Mouse (Mus musculus): ENCODE data around the gene Gm853. TPM values are rescaled to one million over a fixed set of nuclear protein-coding genes. Genes with fewer than 3 reads are reported as not detected.

Gm853 gene
- polyA plus RNA-seq, 1 experiment from 2014 or later, result not detected

DNA sequence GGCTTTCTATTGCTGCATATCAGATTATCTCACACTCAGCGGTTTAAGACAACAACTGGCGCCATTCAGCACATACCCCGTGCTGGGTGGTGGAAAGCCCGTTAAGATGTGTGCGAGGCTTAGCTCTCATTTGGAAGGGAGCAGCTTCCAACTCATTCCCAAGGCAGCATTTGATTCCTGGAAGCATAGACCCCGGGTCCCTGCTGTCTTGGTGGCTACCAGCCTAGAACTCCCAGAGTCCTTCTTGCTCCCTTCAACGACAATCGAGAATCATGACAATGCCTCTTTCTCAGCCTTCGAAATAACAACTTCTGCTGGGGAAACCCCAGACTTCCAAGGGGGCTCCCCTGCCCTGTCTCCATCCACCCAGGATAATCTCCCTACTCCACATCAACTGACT, 35.8 kb downstream of the Gm853 start:
- Histone ChIP-seq H3K36me3 (no peaks in the 10 kb centered on the region), H3K9ac (no peak overlapping the region), H3K27ac (replicated peaks) (no peak overlapping the region), H3K9me3 (replicated peaks) (no peaks in the 10 kb centered on the region), H3K4me1 (peaks cover 4% of the 10 kb centered on the region; the same call in 1 of the 2 replicates), H3K4me3 (replicated peaks) (no peak overlapping the region), H3K27me3 (no peaks in the 10 kb centered on the region), H3K4me2 (replicated peaks) (no peak overlapping the region)
- WGBS, result 83% methylated on average over 9 of the region's 9 CpGs
- ATAC-seq (ENCODE audit: insufficient number of reproducible peaks, low FRiP score, low TSS enrichment, low read depth), result no peak

- no peak overlapping the region for H3K4me2 ChIP-seq (replicated peaks)
- no peak overlapping the region for H3K9ac ChIP-seq
- no peak overlapping the region for H3K27ac ChIP-seq (replicated peaks)
- peaks cover 3% of the 10 kb centered on the region; the same call in 1 of the 2 replicates for H3K4me1 ChIP-seq
- no peak for ATAC-seq (ENCODE audit: insufficient number of reproducible peaks, low FRiP score, low TSS enrichment, low read depth)
- no peaks in the 10 kb centered on the region for H3K36me3 ChIP-seq
- WGBS, result 81% methylated on average over 5 of the region's 5 CpGs
- H3K27me3 ChIP-seq, result no peaks in the 10 kb centered on the region
- H3K9me3 ChIP-seq (replicated peaks), result no peaks in the 10 kb centered on the region
- no peak overlapping the region for H3K4me3 ChIP-seq (replicated peaks)
Measured at GRCm38 (mm10) chr4:130183879-130184278, 38.3 kb downstream of the Gm853 start.

DNA sequence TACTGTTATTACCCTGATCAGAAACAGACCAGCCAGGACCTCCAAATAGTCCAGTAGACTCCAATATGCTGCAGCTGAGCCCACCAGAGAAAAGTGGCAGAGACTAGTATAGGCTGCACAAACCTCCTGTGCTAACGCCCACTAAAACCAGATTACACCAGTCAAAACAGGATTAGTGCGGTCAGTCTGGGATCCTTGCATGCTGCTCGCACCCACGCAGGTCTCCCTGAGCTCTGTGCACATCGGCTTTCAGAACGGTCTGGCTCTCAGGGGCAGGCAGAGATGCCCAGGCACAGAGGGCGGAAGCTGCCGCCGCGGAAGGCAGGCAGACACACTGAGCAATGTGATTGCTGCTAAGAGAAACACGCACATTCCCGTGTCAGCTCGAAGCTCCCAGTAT, 39.2 kb downstream of the Gm853 start:
- Histone ChIP-seq H3K9me3 (replicated peaks) (no peaks in the 10 kb centered on the region), H3K27me3 (no peaks in the 10 kb centered on the region), H3K36me3 (no peaks in the 10 kb centered on the region), H3K9ac (no peak overlapping the region), H3K4me3 (replicated peaks) (no peak overlapping the region), H3K4me2 (replicated peaks) (no peak overlapping the region), H3K27ac (replicated peaks) (no peak overlapping the region), H3K4me1 (no peaks in the 10 kb centered on the region)
- WGBS, result 67% methylated on average over 13 of the region's 13 CpGs
- ATAC-seq (ENCODE audit: insufficient number of reproducible peaks, low FRiP score, low TSS enrichment, low read depth), result no peak

DNA sequence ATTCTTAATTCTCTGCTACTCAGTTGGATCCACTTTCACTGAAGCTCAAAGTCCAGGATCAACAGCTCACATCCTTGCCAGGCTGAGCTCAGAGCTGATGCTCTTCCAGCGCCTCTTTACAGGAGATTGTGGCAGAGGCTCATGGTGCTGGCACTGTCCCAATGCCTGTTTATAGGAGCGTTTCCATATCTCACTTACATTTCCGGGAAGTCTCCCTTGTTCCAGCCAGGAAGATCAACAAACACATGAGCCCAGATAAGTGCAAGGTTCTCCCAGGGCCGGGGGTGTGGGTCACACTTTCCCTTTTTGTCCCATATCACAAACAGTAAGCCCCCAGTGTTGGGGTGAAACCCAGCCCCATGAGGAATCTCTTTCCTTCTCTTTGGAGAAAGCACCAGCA, 40.3 kb downstream of the Gm853 start:
- H3K27me3 ChIP-seq, result no peaks in the 10 kb centered on the region
- H3K4me3 ChIP-seq (replicated peaks), result no peak overlapping the region
- H3K27ac ChIP-seq (replicated peaks), result no peak overlapping the region
- no peak overlapping the region for H3K4me2 ChIP-seq (replicated peaks)
- no peak for ATAC-seq (ENCODE audit: insufficient number of reproducible peaks, low FRiP score, low TSS enrichment, low read depth)
- H3K4me1 ChIP-seq, result peaks cover 10% of the 10 kb centered on the region; the same call in 1 of the 2 replicates
- H3K36me3 ChIP-seq, result no peaks in the 10 kb centered on the region
- H3K9me3 ChIP-seq (replicated peaks), result no peaks in the 10 kb centered on the region
- 59% methylated on average over 4 of the region's 4 CpGs for whole genome bisulfite sequencing
- H3K9ac ChIP-seq, result no peak overlapping the region

GRCm38 (mm10) chr4:130180909-130181602, 41.1 kb downstream of the Gm853 start:
- 65% methylated on average over 7 of the region's 7 CpGs for WGBS
- Histone ChIP-seq H3K4me3 (replicated peaks) (no peak overlapping the region), H3K9ac (no peak overlapping the region), H3K4me2 (replicated peaks) (no peak overlapping the region), H3K36me3 (no peaks in the 10 kb centered on the region), H3K4me1 (peaks cover 16% of the 10 kb centered on the region), H3K9me3 (replicated peaks) (no peaks in the 10 kb centered on the region), H3K27me3 (no peaks in the 10 kb centered on the region), H3K27ac (replicated peaks) (no peak overlapping the region)
- no peak for ATAC-seq (ENCODE audit: insufficient number of reproducible peaks, low FRiP score, low TSS enrichment, low read depth)

GRCm38 (mm10) chr4:130179876-130180275, 42.3 kb downstream of the Gm853 start:
- no peaks in the 10 kb centered on the region for H3K36me3 ChIP-seq
- ATAC-seq (ENCODE audit: insufficient number of reproducible peaks, low FRiP score, low TSS enrichment, low read depth), result no peak
- no peaks in the 10 kb centered on the region for H3K9me3 ChIP-seq (replicated peaks)
- H3K4me3 ChIP-seq (replicated peaks), result no peak overlapping the region
- 0 out of 2 replicates have a peak, but pooled peaks cover 6% of the 10 kb centered on the region for H3K27me3 ChIP-seq
- H3K9ac ChIP-seq, result no peak overlapping the region
- H3K4me1 ChIP-seq, result peaks cover 27% of the 10 kb centered on the region
- H3K27ac ChIP-seq (replicated peaks), result no peak overlapping the region
- WGBS, result 75% methylated on average over 3 of the region's 3 CpGs
- no peak overlapping the region for H3K4me2 ChIP-seq (replicated peaks)

DNA sequence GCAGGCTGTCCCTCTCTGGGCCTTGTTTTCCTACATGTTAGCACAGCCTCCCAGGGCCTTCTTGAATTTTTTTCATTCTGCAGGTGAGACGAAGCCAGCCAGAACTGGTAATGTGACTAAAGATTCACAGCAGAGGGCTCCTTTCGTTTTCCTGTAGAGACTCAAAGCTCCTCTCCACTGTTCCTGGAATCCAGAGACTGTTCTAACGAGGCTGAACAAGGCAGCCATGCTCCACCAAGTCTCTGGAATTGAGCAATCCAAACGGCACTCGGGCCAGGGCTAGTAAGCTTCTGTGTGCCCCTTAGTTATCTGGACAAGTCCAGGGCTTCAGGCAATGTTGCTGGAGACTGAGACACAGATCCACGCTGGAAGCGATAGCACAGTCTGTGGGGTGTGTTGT, 44.7 kb downstream of the Gm853 start:
- Histone ChIP-seq H3K4me1 (peaks cover 43% of the 10 kb centered on the region), H3K27me3 (peaks cover 25% of the 10 kb centered on the region), H3K9me3 (replicated peaks) (no peaks in the 10 kb centered on the region), H3K36me3 (no peaks in the 10 kb centered on the region), H3K27ac (replicated peaks) (peak overlapping the region; percentile 58; the same call in 1 of the 2 replicates), H3K4me2 (replicated peaks) (no peak overlapping the region), H3K4me3 (replicated peaks) (no peak overlapping the region), H3K9ac (no peak overlapping the region)
- 50% methylated on average over 7 of the region's 7 CpGs for WGBS
- ATAC-seq (ENCODE audit: insufficient number of reproducible peaks, low FRiP score, low TSS enrichment, low read depth), result no peak

- H3K27ac ChIP-seq (replicated peaks), result peak overlapping the region; percentile 58; the same call in 1 of the 2 replicates
- H3K36me3 ChIP-seq, result no peaks in the 10 kb centered on the region
- no peak overlapping the region for H3K4me3 ChIP-seq (replicated peaks)
- no peak overlapping the region for H3K9ac ChIP-seq
- H3K4me1 ChIP-seq, result peaks cover 47% of the 10 kb centered on the region
- WGBS, result 48% methylated on average over 4 of the region's 4 CpGs
- no peaks in the 10 kb centered on the region for H3K9me3 ChIP-seq (replicated peaks)
- H3K27me3 ChIP-seq, result peaks cover 25% of the 10 kb centered on the region
- ATAC-seq (ENCODE audit: insufficient number of reproducible peaks, low FRiP score, low TSS enrichment, low read depth), result no peak
- H3K4me2 ChIP-seq (replicated peaks), result no peak overlapping the region
Measured at GRCm38 (mm10) chr4:130177087-130177486, 45.1 kb downstream of the Gm853 start.

- Histone ChIP-seq H3K27me3 (peaks cover 25% of the 10 kb centered on the region), H3K9me3 (replicated peaks) (no peaks in the 10 kb centered on the region), H3K27ac (replicated peaks) (no peak overlapping the region), H3K9ac (no peak overlapping the region), H3K36me3 (no peaks in the 10 kb centered on the region), H3K4me2 (replicated peaks) (no peak overlapping the region), H3K4me1 (peaks cover 54% of the 10 kb centered on the region), H3K4me3 (replicated peaks) (no peak overlapping the region)
- ATAC-seq (ENCODE audit: insufficient number of reproducible peaks, low FRiP score, low TSS enrichment, low read depth), result no peak
- WGBS, result 59% methylated on average over 5 of the region's 5 CpGs
Measured at GRCm38 (mm10) chr4:130176156-130176720, 46.0 kb downstream of the Gm853 start.

- Histone ChIP-seq H3K4me1 (peaks cover 54% of the 10 kb centered on the region), H3K4me3 (replicated peaks) (peak within 1 kb of the TSS; percentile 31), H3K9ac (no peak within 1 kb of the TSS), H3K27me3 (peaks cover 25% of the 10 kb centered on the region), H3K9me3 (replicated peaks) (no peaks in the 10 kb centered on the region), H3K4me2 (replicated peaks) (peak within 1 kb of the TSS; percentile 55), H3K27ac (replicated peaks) (0 out of 2 replicates have a peak within 1 kb of the TSS, but pooled peaks have one; percentile 2), H3K36me3 (no peaks in the 10 kb centered on the region)
- ATAC-seq (ENCODE audit: insufficient number of reproducible peaks, low FRiP score, low TSS enrichment, low read depth), result no peak
- WGBS, result 4% methylated on average over 14 of the region's 14 CpGs
Measured at GRCm38 (mm10) chr4:130175072-130175711, 47.0 kb downstream of the Gm853 start, which contains the start of gene Tinagl1. Gene Tinagl1 (minus strand): TSS chr4:130175122.

DNA sequence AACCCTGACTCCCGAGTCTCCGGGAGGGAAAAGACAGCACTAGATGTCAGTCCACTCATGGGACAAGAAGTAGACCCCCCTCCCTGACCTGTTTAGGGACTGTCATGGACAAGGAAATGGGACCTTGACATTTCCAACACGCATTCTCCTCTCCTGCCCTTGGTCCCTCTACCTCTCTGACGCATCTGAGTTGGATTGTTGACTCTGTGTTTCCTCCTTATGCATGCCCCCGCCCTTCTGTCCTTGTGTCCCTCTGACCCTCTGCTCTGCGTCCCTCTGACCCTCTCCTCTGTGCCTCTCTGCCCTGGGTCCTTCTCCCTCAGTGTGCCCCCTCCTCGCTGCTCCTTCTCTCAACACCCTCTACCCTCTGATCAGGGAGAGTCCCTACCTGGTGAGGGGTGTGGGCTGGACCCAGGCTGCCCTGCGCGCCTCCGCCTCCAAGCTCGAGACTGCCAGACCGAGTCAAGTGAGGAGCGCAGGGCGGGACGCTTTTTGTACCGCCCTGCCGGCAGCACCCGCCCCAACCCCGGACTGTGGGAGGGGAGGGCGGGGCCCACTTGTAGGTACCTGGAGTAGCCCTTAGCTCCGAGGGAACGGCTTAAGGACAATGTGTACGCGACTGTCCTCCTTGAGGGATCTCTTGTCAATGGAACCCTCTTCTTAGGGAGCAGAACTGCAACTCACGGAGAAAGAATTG, 47.7 kb downstream of the Gm853 start:
- ATAC-seq (ENCODE audit: insufficient number of reproducible peaks, low FRiP score, low TSS enrichment, low read depth), result peak; percentile 16; the same call in 1 of the 2 replicates
- 0 out of 2 replicates have a peak overlapping the region, but pooled peaks have one; percentile 2 for H3K27ac ChIP-seq (replicated peaks)
- no peak overlapping the region for H3K9ac ChIP-seq

More for the DNA sequence above, 47.7 kb downstream of the Gm853 start:
- H3K27me3 ChIP-seq, result peaks cover 25% of the 10 kb centered on the region
- no peaks in the 10 kb centered on the region for H3K36me3 ChIP-seq
- WGBS, result 3% methylated on average over 25 of the region's 25 CpGs
- H3K4me3 ChIP-seq (replicated peaks), result peak overlapping the region; percentile 31
- H3K4me1 ChIP-seq, result peaks cover 54% of the 10 kb centered on the region
- no peaks in the 10 kb centered on the region for H3K9me3 ChIP-seq (replicated peaks)
- peak overlapping the region; percentile 55 for H3K4me2 ChIP-seq (replicated peaks)

All from embryonic facial prominence, embryonic 15.5 days (tissue).